Mouse (Mus musculus) gastrocnemius, postnatal 10 days (tissue): ENCODE measurements around the gene Wnt8b. TPM values are rescaled to one million over a fixed set of nuclear protein-coding genes. Genes with fewer than 3 reads are reported as not detected.
"Not testable (repeated sequence)": the region's sequence is repeated elsewhere in the genome, so short reads cannot be mapped to it uniquely, and the experiment has no call there.

Source experiments
- DNase-seq: peaks from one replicate; pipeline ENCODE4 v3.0.0; 2021; ENCODE audit warnings: mixed read lengths
- long read RNA-seq, 2 experiments: library from polyadenylated mRNA; stranded (forward); transcript quantifications; one replicate each; pipeline ENCODE4 v2.0.0; 2021
- total RNA-seq, 2 experiments: library from RNA; stranded (reverse); gene quantifications; 2 replicates each; pipeline ENCODE4 v1.2.3; 2021

Gene Wnt8b
- not detected for total RNA-seq
- long read RNA-seq, experiment 1 = 0 reads
- long read RNA-seq, experiment 2 = 0 reads

DNA sequence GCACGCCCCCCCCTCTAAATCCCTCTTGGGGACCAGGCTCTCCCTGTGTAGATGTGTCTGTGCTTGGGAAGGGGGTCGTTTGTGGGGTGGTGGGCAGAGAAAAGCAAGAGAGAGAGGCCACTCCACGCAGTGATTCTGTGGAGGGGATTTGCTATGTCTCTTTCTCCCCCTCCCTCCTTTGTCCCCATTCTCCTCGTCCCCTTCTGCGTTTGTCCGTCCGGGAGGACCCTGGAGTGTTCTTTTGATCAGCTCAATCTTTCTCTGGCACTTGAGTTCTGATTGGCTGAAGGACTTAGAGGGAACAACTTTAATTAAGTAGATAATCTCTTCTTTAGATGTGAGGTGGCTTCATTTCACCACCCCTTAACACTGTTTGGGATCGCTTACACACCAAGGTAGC lies at the start of gene Wnt8b:
TSS of gene Wnt8b (plus strand) at position 345 of the 400 bp plus-strand sequence.
- no peak for DNase-seq

DNA sequence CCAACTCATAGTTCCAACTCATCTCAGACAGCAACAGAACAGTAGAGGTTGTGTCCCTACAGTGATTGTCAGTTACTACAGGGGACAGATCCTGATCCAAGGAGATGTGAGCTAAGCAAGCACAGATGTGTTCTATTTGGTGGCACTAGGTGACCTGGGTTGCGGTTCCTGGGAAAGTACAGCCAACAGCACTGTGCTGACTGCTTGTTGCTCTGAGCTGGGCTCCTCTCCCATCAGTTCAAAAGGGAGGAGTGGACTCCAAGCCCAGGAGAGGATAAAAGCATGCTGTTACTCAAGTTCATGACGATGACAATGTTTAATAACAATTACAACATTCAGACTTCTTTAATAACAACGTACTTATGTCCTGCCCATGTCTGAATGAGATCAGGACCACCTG lies 47.5 kb upstream of the Wnt8b start:
- no peak for DNase-seq

DNA sequence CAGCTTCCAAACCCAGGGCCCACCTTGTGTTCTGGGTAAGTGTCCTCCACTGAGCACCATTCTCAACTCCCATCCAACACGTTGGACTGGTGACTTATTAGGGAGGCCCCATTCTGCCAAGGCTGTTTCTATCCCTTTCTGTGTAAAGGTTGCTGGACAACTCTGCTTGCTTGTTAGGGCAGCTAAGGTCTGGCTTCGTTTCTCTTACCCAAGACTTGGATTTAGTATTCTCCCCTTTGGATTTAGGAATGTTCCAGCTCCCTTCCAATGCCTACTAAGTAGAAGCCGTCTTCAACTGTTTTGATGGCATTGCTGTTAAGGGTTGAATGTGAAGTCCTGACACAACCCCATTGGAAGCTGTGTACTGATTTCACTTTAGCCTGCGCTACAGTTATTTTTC lies 45.3 kb upstream of the Wnt8b start:
- DNase-seq = no peak

DNA sequence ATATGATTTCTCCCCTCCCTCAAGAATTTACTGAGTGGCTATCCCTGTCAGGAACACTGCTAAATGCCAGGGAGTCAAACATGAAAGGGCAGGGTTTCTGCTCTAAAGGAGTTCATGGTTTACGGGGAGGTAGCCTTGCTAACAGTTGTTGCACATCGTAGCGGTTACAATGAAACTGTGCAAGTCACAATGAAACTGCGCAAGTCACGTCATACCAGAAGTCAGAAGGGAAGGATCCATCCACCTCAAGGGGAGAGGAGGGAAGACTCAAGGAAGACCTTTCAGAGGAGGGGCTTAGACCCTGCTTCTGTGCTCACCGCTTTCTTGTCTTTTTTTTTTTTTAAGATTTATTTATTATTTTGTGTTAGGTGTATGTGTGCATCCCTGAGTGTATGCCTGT lies 38.4 kb upstream of the Wnt8b start:
- DNase-seq = no peak

DNA sequence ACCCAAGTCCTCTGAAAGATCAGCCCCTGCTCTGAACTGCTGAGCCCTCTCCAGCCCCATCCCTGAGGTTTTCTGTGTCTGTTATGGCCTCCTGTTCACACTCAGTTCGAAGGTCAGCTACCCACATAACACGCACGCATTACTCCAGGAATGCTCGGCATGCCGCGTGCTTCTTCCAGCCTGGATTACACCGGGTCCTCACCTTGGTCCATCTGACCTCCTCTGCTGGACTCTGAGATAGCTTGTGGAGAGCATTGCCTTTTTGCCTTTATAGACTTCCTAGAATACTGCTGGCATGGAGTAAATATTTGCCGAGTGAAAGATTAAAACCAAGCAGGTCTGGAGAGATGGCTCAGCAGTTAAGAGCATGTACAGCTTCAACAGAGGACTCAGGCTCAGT lies 37.9 kb upstream of the Wnt8b start:
- no peak for DNase-seq

DNA sequence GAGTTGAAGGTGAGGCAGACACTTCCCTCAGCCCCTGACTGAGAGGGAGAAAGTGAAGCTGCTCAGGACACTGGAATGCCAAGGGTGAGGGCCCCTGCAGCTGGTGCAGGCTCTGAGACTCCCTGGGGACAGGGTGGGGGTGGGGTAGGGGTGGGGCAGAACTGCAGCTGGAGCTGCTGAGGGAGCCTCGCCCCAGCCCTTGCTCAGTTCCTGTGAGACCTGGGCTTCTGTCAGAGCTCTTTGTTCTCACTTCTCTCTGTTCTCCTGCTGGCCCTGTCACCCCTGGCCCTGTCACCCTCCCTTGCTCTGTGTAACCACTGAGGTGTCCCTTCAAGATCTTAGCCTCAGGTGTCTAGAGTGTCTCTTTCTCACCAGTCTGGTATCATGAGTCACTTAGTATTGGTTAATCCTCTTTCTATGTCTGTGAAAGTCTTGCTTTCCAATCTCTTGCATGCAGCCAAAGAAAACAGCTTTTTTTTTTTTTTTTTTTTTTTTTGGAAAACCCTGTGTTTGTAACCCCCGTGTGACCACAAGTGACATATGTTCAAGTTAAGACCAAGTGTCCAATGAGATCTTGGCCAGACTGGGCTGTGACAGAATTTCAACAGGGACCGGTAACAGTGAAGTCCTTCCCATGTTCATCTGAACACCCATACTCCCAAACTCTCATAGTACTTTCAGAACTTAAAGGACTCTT lies 35.8 kb upstream of the Wnt8b start:
- no peak for DNase-seq

DNA sequence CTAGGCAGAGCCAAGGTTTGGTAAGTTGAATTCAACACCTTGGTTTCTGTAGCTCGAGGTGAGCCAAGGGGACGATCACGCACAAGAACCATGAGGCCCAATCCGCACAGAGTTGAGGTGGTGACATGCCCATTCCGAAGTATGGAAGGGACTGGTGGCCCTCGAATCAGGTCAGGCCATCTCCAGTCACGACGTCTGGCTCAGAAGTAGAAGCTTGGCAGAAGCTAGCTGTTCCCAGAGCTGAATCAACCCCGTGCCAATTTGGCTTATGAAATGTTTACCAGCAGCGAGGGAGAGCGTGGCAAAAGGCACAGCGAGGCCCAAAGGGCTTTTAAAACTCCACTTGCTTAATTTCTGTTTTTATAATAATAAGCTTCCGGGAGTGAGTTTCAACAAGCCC lies 34.6 kb upstream of the Wnt8b start:
- peak; percentile 12 for DNase-seq

DNA sequence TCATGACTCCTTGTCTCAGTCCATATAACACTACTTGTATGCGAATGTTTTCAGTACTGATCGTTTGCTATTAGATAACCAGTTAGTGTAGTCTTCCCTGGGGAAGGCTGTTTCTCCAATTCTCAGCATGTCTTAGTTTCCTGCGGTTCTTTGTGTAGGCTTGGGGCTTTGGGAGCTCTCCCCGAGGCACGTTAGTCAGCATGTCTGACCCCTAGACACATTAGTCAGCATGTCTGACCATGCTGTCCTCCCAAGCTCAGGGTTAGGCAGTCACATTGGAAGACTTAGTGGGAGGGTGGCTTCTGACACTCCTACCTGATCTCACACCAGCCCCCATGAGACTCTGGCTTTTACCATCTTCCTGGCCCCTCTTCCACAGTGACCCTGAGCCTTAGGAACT lies 32.8 kb upstream of the Wnt8b start:
- no peak for DNase-seq

DNA sequence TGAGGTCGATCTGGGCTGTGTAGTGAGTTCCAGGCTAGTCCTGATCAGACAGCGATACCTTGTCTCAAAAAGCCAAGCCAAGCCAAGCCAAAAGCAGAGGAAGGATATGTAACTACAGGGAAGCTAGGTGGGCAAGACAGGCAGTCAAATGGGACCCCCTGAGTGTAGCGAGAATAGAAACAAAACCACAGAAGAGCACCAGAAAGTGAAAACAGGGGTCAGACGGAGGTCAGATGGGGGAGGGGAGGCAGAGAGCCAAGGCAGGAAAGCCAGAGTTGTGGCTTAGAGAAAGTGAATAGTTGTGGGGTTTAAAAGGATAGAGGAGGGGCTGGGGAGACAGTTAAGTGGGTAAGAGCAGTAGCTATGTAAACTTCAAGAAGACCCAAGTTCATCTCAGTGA lies 31.8 kb upstream of the Wnt8b start:
- DNase-seq = no peak

DNA sequence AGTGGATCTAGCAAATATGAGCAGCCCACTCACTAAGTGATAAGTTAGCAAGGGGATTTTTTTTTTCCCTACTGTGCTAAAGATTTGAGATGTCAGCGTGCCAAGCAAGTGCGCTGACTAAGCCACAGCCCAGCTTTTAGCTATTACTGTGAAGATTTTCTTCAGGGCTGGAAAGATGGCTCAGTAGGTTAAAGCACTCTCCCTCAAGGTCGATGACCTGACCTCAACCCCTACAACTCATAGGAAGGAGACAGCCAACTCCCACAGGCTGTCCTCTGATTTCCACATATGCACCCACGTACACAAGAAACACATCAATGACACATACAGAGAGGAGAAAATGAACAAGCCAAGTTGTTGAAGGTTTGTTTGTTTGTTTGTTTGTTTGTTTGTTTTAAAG lies 31.1 kb upstream of the Wnt8b start:
- DNase-seq = no peak

DNA sequence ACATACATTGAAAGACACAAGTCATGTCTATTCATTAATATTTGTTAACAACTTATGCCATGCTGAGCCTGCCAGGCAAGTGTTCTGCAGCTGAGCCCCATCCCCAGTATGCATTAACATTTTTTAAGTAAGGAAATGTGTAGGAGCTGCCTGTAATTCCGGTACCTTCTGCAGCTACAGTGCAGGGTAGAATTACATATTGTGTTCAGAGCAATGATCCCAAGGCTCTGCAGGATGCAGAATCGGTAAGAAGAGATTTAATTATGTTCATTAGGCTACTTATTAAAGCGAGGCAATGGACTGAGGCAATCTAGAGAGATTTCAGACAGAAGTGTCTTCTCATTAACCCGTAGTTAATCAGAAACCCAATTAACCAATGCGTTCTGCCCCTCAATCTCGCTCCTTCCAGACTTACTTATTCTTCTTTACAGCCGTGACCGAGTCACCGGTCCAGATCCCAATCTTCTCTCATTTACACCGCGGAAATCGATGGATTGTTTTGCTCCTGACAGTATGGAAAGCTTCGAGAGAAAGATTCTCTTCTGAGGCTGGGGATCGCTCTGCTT lies 27.2 kb upstream of the Wnt8b start:
- not testable (repeated sequence) for DNase-seq

DNA sequence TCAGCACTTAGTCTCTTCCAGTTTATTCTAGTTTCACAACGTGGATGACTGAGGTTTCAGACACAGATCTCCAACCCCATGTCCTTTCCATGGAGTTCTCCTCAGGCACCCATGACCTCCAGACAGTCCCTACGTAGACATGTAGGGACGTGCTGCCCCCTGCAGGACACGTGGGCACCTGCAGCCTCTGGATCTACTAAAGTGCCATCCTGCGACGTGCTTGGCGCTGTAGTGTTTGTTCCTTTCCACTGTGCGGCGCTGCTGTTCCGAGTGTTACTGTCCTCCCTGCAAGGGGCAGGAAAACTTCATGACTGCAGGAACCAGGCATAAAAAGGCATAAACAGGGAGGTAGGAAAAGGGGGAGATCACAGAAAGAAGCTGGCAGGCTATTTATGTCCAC lies 19.1 kb upstream of the Wnt8b start:
- DNase-seq = peak; percentile 89

DNA sequence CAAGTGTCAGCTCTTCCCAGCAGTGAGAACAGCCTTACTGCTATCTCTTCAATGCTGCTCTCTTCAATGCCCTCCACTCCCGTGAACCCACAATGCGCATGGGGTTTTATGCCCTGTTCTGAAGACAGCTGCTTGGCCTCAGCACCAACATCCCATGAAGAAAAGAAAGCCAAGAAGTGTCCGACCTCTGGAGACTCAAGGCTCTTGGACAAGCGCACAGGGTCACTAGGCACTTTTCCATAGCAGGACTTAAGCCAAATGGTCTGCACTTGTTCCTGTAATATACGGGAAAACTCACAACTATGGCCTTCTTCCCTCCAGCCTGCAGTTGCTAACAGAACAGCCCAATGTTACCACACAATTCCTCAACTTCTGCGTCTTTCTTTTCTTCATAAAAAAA lies 18.0 kb upstream of the Wnt8b start:
- DNase-seq = no peak

DNA sequence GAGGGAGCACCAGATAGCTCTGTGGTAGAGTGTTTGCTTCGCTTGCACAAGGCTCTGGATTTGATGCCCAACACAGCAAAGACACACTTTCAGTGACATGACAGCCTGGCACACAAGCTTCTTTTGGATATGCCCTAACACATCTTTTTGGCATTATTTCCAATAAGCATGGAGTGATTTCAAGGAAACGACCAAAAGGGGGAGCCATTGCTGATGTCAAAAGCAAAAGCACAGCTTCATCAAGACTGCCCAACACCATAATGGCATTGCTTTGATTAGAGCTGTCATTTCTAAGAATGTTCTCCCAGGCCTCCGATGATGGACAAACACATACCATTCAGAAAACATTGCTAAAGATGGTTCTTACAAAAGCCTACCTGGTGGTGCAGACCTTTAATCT lies 16.7 kb upstream of the Wnt8b start:
- DNase-seq = no peak

DNA sequence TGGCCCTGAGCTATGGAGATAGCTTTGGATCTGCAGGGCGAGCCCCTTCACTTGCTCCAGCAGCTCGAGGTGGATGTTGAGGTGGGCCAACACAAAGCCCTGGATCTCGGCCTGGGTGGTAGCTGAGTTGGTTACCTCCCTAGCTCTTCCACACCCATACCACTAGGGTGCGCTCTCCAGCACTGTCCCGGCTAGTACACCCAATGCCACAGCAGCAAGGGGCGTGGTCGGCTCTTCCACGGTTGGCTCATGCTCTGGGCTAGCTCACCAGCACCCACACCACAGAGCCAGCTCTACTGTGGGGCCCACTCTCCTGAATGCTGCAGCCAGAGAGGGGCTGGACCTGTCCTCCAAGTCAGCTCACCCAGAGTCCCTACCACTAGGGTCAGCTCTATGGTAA lies 6.0 kb upstream of the Wnt8b start:
- DNase-seq = peak; percentile 48

DNA sequence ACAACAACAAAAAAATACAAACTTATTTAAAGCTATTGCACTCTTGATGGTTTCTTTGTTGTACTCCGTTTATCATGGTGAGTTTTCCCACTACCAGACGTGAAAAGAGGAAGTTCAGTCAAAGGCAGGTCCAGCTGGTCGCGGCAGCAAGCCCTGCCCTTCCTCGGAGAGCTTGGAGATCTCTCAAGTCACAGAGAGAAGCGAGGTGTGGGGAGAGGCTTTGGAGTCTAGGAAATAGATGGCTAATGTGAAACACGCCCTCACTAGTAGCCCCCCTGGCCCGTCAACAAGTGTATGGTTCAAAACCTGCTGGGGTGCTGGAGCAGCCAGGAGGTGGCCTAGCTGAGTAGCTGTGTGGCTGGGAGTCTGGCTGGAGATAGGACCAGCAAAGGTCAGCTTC lies 3.2 kb downstream of the Wnt8b start:
- no peak for DNase-seq

DNA sequence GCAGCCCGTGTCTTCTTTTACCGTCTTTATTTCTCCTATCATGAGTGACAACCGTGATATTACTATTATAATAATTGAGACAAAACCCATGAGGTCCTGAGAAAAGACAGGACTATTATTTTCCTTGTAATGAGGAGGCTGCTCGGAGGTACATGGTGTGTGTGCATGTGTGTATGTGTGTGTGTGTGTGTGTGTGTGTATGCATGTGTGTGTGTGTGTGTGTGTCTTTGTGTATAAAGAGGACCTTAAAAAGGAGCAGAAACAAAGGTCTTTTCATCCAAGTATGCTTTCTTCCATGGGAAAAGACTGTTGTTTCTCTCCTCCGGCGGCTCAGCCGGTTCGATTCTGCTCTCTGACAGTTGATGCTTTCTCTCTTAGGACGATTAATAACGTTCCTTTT lies 3.7 kb downstream of the Wnt8b start:
- DNase-seq = no peak

DNA sequence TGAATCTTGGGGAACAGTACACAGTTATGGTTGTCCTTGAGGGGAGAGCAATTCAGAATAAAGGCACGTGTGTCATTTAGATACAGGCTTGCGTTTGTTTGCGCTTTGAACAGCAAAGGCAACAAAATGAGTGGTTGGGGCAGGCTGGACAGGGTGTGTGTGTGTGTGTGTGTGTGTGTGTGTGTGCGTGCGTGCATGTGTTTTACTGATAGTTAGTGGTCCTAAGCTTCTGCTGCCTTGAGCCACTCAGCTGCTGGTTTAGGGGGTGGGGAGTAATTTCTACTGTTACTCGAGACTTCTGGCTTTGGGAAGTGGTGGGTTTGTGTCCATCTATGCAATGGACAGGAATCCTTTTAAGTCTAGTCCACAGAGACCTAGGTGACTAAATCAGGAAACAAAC lies 5.7 kb downstream of the Wnt8b start:
- no peak for DNase-seq

DNA sequence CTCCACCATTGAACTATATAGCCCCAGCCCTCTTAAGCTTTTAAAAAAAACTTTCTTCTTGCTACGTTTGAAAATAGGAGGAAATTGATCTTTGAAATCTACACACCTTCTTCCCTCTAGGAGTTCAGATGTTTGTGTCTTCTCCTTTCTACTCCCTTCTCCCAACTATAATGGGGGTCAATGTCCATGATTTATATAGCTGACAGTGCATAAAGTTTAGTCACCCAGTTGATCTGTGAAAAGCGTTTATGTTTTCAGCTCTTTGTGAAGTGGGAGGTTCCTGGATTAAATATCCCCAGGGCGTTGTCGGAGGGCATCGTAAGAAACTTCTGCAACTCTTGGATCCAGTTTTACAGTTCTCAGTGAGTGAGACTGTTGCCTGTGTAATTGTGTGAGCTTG lies 7.0 kb downstream of the Wnt8b start:
- no peak for DNase-seq

DNA sequence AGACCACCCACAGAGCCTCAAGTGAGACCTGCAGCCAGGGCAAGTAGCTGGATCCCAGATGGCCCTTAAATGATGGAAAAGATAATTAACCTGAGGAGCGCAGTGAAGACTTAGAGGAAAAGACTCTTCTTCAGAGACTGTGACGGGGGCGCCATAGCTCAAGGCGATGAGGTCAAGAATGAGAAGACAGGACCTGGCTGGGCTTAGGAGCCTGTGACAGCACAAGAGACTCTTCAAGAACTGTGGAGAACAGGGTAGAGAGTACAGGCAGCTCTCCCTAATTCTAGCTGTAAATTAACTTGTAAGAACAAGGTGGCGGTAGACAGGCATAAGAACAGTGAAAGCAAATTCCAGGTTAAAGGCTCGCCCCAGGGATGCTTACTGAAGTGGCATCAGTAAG lies 8.7 kb downstream of the Wnt8b start:
- DNase-seq = no peak

DNA sequence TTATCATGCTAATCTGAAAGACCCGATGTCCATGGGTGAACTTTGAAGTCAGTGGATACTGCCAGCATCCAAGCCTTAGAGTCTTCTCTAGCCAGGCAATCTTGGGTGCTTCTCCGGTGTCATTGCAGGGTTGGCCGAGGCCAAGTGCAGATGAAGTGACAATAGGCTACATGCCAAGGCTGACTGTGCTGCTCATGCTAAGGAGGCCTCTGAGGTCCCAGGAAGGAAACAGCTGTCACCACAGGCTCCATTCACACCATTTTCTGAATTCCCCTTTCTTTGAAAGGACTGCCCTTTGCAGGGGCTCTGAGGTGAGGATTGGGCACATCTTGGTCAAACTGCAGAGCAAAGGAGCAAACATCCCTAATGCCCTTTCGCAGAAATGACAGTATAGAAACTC lies 9.5 kb downstream of the Wnt8b start:
- DNase-seq = no peak

DNA sequence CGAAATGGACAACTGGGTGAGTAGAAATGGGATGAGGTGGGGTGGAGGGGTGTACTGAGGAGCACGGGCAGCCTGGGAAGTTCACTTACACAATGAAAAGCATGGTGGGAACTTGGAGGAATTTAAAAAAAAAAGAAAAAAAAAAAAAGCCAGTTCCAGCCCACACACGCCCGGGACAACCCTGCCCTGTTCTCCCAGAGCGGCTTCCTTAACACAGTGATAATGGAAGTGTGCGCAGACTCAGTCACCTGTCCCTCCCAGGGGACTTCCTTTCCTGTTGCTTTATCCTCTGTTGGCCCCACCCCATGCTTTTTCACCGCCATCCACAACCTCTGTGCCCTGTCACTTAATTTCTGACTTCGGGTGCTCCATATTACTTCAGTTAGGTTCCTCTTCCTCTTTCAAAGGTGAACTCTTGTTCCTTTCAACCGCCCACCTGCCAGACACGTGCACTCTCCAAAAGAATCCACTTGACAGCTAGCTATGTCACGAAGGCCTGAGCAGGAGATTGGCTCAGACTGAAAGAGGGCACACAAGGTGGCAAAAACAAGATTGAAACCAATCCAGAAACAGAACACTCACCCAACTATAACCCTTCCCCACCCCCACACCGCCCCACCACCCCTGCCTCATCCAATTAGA lies 17.4 kb downstream of the Wnt8b start:
- no peak for DNase-seq

DNA sequence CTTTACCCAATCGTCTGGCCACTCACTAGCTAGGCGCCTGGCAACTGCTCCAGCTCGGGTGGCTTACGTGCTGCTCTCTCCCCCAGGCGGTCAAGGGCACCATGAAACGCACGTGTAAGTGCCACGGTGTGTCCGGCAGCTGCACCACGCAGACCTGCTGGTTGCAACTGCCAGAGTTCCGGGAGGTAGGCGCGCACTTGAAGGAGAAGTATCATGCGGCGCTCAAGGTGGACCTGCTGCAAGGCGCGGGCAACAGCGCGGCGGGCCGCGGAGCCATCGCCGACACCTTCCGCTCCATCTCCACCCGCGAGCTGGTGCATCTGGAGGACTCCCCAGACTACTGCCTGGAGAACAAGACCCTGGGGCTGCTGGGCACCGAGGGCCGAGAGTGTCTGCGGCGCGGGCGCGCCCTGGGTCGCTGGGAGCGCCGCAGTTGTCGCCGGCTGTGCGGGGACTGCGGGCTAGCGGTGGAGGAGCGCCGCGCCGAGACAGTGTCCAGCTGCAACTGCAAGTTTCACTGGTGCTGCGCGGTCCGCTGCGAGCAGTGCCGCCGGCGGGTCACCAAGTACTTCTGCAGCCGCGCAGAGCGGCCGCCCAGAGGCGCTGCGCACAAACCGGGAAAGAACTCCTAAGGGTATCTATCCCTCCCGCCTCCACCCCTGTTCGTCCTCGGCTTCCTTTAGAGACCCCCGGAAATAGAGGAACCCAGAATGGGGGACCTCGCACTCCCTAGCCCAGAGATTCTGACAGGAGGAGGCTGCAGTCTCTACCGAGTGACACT lies 18.4 kb downstream of the Wnt8b start:
- peak; percentile 38 for DNase-seq
